Mouse (Mus musculus) limb, embryonic 14.5 days (tissue): ENCODE data around the gene Mrvi1. TPM values are rescaled to one million over a fixed set of nuclear protein-coding genes. Genes with fewer than 3 reads are reported as not detected.
A peak's percentile ranks its signal among the peaks of the same experiment; 100 is the strongest.

Experiments
- ATAC-seq: fragments of 200-750 bp; cut with Nextera tagmentation; 2 replicates; pipeline ENCODE4 v1.8.0; 2017; ENCODE audit warnings: low read depth, moderate number of reproducible peaks, moderate TSS enrichment; ENCODE audit not compliant: low FRiP score
- DNase-seq: peaks from one replicate; pipeline ENCODE4 v3.0.0-alpha.2; 2015; ENCODE audit warnings: low spot score
- H3K27ac ChIP-seq: fragments of 300-500 bp; sonication (generic); replicated peaks from 2 replicates; pipeline ENCODE4 v1.5.1; 2014; ENCODE audit warnings: low read depth, mild to moderate bottlenecking, low read length, moderate library complexity, mixed read lengths
- H3K27me3 ChIP-seq: fragments of 300-500 bp; sonication (generic); 2 replicates; pipeline ENCODE4 v1.6.1; 2014; ENCODE audit warnings: low read length, mixed read lengths; ENCODE audit not compliant: control insufficient read depth, insufficient read depth
- H3K36me3 ChIP-seq: fragments of 300-500 bp; sonication (generic); 2 replicates; pipeline ENCODE4 v1.6.1; 2014; ENCODE audit warnings: mild to moderate bottlenecking, low read length, moderate library complexity, mixed read lengths; ENCODE audit not compliant: control insufficient read depth, insufficient read depth
- H3K4me1 ChIP-seq: fragments of 300-500 bp; sonication (generic); 2 replicates; pipeline ENCODE4 v1.6.1; 2014; ENCODE audit warnings: antibody characterized with exemption, low read length, mixed read lengths; ENCODE audit not compliant: control insufficient read depth, insufficient read depth
- H3K4me2 ChIP-seq: fragments of 300-500 bp; sonication (generic); replicated peaks from 2 replicates; pipeline ENCODE4 v1.6.1; 2014; ENCODE audit warnings: low read depth, mild to moderate bottlenecking, low read length, moderate library complexity; ENCODE audit not compliant: severe bottlenecking
- H3K4me3 ChIP-seq: fragments of 300-500 bp; sonication (generic); replicated peaks from 2 replicates; pipeline ENCODE4 v1.5.1; 2014; ENCODE audit warnings: low read length
- H3K9ac ChIP-seq: fragments of 300-500 bp; sonication (generic); 2 replicates; pipeline ENCODE4 v1.6.1; 2014; ENCODE audit warnings: mild to moderate bottlenecking, low read depth, low read length, moderate library complexity; ENCODE audit not compliant: severe bottlenecking
- H3K9me3 ChIP-seq: fragments of 300-500 bp; sonication (generic); 2 replicates; pipeline ENCODE4 v1.6.1; 2016; ENCODE audit warnings: low read length; ENCODE audit not compliant: control insufficient read depth
- POLR2A ChIP-seq: fragments of 200-500 bp; IDR thresholded peaks from 2 replicates; pipeline ENCODE4 v1.8.0; 2012; ENCODE audit warnings: inconsistent platforms, mild to moderate bottlenecking, moderate library complexity, borderline replicate concordance; ENCODE audit not compliant: insufficient read depth, insufficient read length; ENCODE audit errors: extremely low read depth
- WGBS: fragments of 180-500 bp; shearing (Covaris S2); extraction: QIAGEN DNeasy Blood & Tissue Kit; methylation state at CpG from one replicate; pipeline ENCODE4 v1.1.7; 2014; 5-methylcytosine and 5-hydroxymethylcytosine counted together
- polyA plus RNA-seq, 2 experiments: library from polyadenylated mRNA; depleted of rRNA in 1 of 2; stranded (reverse) in 1 of 2; unstranded in 1 of 2; fragments of >200 nt; fragmentation: Nextera tagmentation in 1 of 2; extraction: Ambion mirVana in 1 of 2; gene quantifications; 2 replicates each; pipeline versions ENCODE4 v1.2.1 to v1.2.3; 2012 to 2014

The Mrvi1 gene
- polyA plus RNA-seq, 2 experiments: 1.0 to 1.2 TPM

DNA sequence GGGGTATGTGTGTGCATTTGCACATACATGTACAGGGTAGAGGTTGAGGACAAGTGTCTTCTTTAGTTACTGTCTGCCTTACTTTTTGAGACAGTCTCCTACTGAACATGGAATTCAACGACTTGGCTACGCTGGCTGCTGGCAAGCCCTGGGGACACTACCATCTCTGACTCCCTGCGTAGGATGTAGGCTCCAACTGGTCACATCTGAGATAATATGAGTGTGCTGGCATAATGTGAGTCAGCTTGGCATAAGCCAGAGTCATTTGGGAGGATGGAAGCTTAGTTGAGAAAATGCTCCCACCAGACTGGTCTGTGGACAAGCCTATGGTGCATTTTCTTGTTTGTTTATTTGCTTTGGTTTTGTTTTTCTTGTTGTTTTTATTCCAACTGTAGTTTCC is 5.8 kb upstream of the Mrvi1 start:
- Histone ChIP-seq H3K4me3 (no peak overlapping the region), H3K4me1 (peaks cover 8% of the 10 kb centered on the region; the same call in 1 of the 2 replicates), H3K27me3 (no peaks in the 10 kb centered on the region), H3K9me3 (no peaks in the 10 kb centered on the region), H3K27ac (no peak overlapping the region), H3K36me3 (no peaks in the 10 kb centered on the region), H3K9ac (no peak overlapping the region), H3K4me2 (no peak overlapping the region)
- ATAC-seq (no peak), DNase-seq (no peak)
- no peak for TF ChIP-seq POLR2A
- 86% methylated on average over 3 of the region's 3 CpGs for WGBS

DNA sequence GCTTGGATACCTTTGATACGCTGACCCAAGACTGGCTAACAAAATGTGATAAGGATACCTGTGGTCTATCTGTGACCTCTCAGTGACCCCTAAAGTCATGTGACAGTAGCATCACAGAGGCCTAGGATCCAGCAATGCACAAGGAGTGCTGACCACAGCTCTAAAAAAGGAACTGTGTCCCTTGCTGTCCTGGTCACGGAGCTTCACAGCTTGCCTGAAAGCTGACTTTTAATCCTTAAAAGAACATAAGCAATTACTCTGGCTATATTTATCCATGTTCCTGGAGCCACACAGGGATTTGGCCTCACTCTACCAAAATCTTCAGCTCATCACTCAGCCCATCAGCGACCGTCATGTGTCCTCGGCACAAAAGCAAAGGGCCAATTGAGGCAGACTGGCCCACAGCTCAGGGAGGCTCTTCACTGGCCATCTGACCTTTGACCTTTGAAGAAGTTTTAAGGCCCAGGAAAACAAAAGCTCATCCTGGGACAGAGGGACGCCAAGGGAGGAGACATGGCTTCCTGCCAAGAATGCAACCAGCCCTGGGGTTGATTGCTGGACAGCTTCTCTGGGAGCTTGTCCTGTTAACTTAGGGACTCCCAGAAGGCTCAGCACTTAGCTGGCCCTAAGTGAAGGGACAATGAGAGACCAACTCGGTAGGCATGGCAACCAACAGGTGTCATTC is 3.5 kb upstream of the Mrvi1 start:
- ATAC-seq: no peak
- H3K4me3 ChIP-seq: no peak overlapping the region
- no peaks in the 10 kb centered on the region for H3K27me3 ChIP-seq
- H3K9ac ChIP-seq: no peak overlapping the region
- DNase-seq: no peak
- 82% methylated on average over 7 of the region's 7 CpGs for WGBS
- peaks cover 15% of the 10 kb centered on the region for H3K4me1 ChIP-seq
- no peak overlapping the region for H3K4me2 ChIP-seq
- no peaks in the 10 kb centered on the region for H3K36me3 ChIP-seq
- no peak for TF ChIP-seq POLR2A
- no peaks in the 10 kb centered on the region for H3K9me3 ChIP-seq
- no peak overlapping the region for H3K27ac ChIP-seq

DNA sequence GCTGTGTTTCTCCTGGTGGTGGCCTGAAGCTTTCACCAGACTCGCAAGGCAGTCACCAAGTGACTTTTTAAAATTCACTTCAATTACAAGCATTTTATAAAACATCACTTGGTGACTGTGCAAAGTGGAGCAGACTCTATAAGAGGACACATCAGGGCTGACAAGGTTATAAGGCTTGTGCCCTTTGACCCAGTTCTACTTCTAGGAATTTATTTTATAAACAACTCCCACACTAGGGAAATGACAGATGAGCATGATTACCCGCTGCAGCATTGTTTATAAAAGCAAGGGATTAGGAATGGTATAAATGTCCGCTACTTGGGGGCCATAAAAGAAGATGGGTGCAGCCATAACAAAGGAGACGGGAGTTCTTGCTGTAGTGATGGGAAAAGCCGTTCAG is 1.4 kb upstream of the Mrvi1 start:
- DNase-seq (no peak), ATAC-seq (no peak)
- H3K9me3 ChIP-seq: no peaks in the 10 kb centered on the region
- no peak overlapping the region for H3K9ac ChIP-seq
- H3K4me2 ChIP-seq: no peak overlapping the region
- H3K36me3 ChIP-seq: no peaks in the 10 kb centered on the region
- no peak for TF ChIP-seq POLR2A
- no peaks in the 10 kb centered on the region for H3K27me3 ChIP-seq
- H3K4me1 ChIP-seq: peaks cover 6% of the 10 kb centered on the region
- H3K27ac ChIP-seq: no peak overlapping the region
- H3K4me3 ChIP-seq: no peak overlapping the region
- 66% methylated on average over 5 of the region's 5 CpGs for WGBS

DNA sequence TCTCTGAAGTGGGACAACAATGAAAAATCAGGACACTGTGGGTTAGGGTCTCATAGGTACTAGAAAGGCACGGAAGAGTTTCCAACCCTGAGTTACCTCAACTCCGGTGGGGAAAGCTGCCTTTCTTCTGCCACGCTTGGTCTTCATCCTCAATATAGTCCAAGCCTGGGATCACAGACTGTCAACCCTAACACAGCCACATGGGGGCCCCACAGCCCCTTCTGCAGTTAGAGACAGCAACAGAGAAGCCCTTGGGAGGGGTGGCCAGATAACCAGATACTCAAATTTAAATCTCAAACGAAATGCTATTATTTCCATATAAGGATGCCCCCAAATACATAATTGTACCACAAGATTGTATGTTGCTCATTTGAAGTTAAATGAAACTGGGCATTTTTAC is 503 bp upstream of the Mrvi1 start:
- peaks cover 6% of the 10 kb centered on the region for H3K4me1 ChIP-seq
- H3K27ac ChIP-seq: no peak overlapping the region
- TF ChIP-seq POLR2A: no peak
- H3K36me3 ChIP-seq: no peaks in the 10 kb centered on the region
- no peak for ATAC-seq
- no peak overlapping the region for H3K4me3 ChIP-seq
- WGBS: 70% methylated on average over 4 of the region's 4 CpGs
- H3K4me2 ChIP-seq: no peak overlapping the region
- no peak overlapping the region for H3K9ac ChIP-seq
- DNase-seq: peak; percentile 18
- H3K9me3 ChIP-seq: no peaks in the 10 kb centered on the region
- H3K27me3 ChIP-seq: no peaks in the 10 kb centered on the region

DNA sequence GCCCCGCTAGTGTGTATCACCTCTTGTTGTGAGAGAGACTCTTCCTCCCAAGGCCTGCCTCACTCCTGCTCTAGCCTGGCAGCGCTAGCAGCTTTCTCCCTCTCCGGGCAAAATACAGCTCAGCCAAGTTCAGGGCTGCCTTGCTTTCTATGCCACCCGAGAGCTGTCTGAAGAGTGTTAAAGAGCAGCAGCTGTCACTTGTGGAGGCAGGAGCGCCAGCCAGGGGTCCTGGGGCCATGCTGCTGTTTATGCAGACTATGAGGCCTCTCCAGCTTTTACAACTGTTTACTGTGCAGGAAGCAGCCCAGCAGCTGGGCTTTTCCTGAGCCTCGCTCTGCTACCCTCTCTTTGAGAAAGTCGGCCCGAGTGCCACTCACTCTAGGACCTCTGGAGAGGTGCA is 1.2 kb downstream of the Mrvi1 start:
- Histone ChIP-seq H3K27me3 (no peaks in the 10 kb centered on the region), H3K4me3 (no peak overlapping the region), H3K27ac (no peak overlapping the region; the same call in 1 of the 2 replicates), H3K4me2 (no peak overlapping the region), H3K9ac (no peak overlapping the region), H3K36me3 (no peaks in the 10 kb centered on the region), H3K9me3 (no peaks in the 10 kb centered on the region), H3K4me1 (peaks cover 6% of the 10 kb centered on the region)
- ATAC-seq (peak; percentile 42; the same call in 1 of the 2 replicates), DNase-seq (peak; percentile 52)
- no peak for TF ChIP-seq POLR2A
- WGBS: 32% methylated on average over 8 of the region's 8 CpGs
